Mouse (Mus musculus): ENCODE data around the gene Cox18.

DNA sequence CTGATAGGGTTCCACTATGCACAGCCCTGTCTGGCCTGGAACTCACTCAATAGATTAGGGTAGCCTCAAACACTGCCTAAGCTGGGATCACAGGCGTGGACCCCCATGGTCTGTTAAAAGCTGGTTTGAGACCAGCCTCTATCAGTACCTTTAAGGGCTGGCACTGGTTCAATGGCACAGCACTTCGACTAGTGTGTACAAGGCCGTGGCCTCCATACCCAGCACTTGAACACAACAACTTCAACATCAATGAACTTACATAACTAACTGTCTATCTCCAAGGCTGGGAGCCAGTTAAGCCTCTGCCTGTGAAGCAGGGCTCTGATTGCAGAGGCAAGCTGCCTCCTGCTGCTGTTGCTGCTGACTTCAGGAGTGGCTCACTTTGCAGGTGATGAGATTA is 6.0 kb downstream of the Cox18 start:
- TF ChIP-seq POLR2A (IDR thresholded peaks at IDR 0.05; ENCODE audit: insufficient read depth, low read depth, low read length) (no peak), CTCF (IDR thresholded peaks at IDR 0.05) (no peak)

Data from heart, adult 2 months (tissue).